Mouse (Mus musculus) liver, embryonic 14.5 days (tissue): ENCODE measurements around the gene Ltb4r2.

ENCODE experiments used
- CTCF ChIP-seq: IDR thresholded peaks from 2 replicates; pipeline ENCODE4 v1.5.1; 2016; ENCODE audit warnings: antibody characterized with exemption, low read depth, control low read depth
- EP300 ChIP-seq: IDR thresholded peaks from 2 replicates; pipeline ENCODE4 v1.6.1; 2016; ENCODE audit warnings: antibody characterized with exemption, low read depth

- TF ChIP-seq CTCF, result no peak
- TF ChIP-seq EP300, result no peak
Measured at GRCm38 (mm10) chr14:55737086-55737687, 24.0 kb upstream of the Ltb4r2 start.
